Mouse (Mus musculus) spleen, postnatal 10 days (tissue): ENCODE measurements around the gene Igfbp5.
A peak's percentile ranks its signal among the peaks of the same experiment; 100 is the strongest.

Source experiments
- DNase-seq, 2 experiments: peaks; one replicate each; pipeline ENCODE4 v3.0.0; 2021 to 2022; ENCODE audit warnings: low spot score in 2 of 2

The Igfbp5 gene

DNA sequence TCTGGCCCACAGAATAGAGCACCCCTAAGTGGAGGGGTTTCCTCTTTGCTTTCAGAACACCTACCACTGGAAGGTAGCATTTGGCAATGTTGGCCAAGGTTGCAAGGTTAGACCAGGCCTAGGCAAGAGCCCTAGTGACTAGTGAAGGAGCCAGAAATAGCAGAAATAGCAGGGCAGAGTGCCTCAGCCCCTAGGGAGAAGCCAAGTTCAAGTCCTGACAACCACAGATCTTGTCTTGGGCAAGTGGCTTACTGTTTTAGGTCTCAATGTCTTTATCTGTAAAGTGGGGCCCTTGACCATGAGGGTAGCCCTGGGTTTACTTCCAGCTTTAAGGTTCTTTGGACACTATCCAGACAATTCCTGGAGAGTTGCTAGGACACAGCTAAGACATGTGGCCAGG lies 5.4 kb downstream of the Igfbp5 start:
- DNase-seq = no peak

DNA sequence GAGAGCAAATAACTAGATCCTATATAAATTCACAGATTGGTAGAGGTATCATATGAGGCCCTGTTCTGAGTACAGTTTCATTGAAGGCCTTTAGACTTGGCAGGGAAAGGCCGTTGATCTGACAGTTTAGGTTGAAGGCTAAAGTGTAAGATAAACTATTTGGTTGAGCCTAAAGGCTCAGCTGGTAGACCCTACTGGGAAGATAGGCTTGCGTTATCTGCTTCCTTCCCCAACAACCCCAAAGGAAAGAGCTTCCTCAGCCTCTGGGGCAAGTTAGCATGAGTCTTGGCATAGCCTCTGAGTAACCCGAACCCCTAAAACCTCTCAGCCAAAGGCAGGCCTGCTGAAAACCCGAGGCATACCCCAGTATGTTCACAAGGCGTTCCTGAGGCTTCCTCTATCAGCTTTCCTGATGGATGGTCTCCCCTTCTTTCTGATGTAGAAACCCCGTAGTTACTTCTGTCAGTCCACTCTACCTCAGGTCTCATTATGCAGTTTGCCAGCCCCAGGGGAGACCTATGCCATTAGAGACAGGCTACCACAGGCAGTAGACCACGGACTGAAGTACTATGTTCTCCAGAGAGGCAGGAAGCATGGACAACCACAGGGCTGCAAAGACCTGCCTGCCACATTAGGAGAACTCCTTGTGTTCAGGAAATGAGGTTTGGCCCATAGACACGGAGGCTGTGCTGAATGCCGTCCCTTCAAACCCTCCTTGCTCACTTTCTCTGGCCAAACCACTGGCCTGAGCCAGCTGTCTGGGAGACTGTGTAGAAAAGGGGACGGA lies 6.1 kb downstream of the Igfbp5 start:
- DNase-seq = no peak

DNA sequence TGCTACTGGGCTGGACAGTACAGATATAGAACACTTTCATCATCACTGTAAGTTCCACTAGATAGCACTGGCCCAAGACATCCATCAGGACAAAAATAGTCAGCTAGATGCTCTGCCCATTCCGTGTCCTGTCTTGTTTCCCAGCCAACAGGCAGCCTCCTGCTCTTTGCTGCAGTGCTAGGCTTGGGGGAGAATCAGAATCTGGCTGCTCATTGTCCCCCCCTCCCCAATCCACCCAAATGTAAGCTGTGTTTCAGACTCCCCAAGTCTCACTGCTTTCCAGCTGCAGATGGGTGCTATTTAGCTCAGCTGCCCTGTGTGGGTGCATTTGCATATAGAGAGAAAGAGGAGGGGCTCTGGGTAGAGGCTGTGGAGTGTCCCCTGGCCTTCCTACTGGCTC lies 7.3 kb downstream of the Igfbp5 start:
- no peak for DNase-seq

DNA sequence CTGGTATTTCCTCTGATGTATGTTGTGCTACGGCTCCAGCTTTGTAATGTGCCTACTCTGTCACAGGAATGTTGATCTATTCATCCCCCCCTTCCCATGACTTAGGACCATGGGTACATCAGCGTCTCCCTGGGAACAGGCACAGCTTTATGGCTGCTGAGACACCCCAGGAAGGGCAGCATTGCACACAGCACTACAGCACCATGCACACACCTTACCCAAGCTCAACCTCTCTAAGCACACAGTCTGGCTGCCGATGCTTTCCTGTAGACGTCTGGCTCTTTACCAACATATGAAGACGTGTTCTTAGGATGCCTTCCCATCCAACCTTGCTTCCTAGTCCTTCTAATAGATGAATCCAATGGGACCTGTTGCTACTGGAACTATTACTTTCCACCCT lies 8.3 kb downstream of the Igfbp5 start:
- DNase-seq = no peak

DNA sequence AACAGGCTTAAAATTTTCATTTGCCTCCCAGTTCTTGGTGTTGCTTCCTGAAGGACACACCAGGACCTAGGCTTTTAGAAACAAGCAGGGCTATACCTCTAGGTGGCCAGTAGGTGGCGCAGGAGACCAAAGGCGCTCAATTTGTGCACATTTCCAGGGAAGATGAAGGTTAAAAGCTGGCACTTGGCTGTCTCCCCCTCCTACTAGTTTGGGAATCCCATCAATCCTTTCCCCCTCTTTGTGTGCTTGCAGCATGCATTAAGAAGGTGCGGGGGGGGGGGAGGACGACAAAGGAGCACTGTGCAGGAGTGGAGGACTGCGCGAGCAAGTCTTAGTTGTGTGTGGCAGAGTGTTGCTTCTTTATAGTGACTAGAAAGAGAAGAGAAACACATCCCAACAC lies 8.8 kb downstream of the Igfbp5 start:
- DNase-seq = peak; percentile 46 to 76

DNA sequence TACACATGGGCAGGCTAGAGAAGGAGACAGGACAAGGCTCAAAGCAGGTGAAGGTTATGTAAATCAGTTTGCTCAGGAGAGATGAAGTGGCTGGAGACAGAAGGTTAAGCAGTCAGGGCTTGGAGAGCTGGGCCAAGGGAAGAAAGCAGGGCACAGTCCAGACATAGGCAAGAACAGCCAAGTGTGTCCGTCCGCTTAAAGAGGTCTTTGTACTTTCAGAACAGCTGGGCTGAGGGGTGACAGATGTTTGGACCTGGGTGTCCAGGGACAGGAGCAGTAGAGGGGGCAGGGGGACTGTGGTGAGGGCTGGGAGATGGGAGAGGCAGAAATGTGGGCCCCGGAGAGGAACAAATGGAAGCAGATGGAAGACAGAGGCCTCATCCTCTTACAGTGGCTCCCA lies 10.4 kb downstream of the Igfbp5 start:
- no peak for DNase-seq

DNA sequence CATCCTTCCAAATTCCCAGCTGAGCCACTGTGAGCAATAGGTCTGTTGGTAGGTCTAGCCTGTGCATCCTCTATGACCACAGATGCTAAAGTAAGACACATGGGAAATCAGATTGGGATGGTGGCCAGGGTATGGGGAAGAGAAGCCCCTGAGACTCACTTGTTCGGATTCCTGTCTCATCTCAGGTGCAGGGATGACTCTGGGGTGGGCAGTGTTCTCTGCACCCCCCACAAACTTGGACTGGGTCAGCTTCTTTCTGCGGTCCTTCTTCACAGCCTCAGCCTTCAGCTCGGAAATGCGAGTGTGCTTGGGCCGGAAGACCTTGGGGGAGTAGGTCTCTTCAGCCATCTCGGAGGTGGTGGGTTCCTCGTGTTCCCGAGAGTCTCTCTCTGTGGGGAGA lies 11.0 kb downstream of the Igfbp5 start:
- no peak for DNase-seq

DNA sequence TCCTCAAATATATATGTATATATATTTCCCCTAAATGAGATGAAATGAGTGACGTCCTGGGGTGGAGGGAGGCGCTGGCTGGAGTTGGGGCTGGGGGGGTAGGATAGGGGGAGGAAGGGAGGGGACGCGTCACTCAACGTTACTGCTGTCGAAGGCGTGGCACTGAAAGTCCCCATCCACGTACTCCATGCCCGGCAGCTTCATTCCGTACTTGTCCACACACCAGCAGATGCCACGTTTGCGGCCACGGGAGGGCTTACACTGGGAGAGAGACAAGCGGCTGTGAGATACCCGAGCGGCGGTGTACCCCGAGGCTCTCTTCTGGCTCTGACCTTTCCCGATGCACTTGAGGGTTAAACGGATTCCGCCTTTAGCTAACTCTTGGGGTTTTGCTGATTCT lies 12.4 kb downstream of the Igfbp5 start:
- DNase-seq = peak in 1 of 2 experiments; percentile 8

DNA sequence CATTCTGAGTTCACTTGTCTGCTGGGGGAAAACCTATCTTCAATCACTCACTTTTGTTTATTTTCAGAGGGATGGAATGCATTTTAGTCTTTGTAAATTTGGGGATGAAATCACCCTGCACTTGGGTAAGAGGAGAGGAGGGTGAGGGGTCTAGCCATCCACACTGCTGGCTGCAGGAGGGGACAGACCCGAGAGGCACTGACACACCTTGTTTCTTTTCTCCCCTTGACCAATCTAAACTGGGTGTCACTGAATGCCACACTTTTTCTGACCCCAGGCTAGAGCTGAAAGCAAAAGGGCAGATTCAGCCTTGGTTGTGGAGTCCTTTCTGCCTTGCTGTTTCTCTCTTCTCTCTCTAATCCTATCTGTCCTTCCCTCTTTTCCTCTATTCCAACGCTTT lies 13.0 kb downstream of the Igfbp5 start:
- peak in 1 of 2 experiments; percentile 1 for DNase-seq

DNA sequence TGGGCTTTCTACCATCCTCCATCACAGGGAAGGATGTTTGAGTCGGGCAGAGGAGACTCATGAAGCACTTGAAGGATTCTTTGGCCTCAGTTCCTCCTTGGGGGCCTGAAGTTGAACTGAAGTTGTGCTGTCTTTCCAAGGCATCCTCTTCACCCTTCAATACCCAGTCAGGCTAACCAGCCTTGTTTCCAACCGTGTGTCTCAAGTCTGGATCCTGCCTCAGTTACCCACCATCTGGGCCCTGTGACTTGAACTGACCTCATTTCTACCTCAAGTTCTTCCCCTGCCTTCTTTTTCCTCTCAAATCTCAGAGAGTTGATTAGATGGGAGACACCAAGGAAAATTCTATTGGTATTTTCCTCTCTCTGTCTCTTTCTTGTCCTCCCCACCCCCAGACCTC lies 14.2 kb downstream of the Igfbp5 start:
- DNase-seq = no peak

DNA sequence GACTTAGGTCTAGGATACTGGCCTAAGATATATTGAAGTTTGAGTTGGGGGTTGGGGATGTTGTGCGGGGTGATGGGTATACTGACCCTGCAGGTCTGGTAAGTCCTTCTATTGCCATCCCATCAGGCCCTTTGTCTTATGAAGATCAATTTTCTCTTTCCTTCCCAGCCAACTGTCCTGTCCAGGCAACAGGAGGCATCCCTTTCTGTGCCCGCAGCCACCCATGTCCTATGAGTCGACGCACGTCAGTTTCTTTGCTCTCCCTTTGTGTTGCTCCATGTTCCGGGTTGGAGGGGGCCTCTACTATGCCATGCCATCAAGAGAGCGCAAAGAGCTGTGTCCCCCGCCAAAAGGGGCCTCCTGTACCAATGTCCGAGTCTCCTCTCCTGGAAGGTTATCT lies 14.7 kb downstream of the Igfbp5 start:
- DNase-seq = no peak

DNA sequence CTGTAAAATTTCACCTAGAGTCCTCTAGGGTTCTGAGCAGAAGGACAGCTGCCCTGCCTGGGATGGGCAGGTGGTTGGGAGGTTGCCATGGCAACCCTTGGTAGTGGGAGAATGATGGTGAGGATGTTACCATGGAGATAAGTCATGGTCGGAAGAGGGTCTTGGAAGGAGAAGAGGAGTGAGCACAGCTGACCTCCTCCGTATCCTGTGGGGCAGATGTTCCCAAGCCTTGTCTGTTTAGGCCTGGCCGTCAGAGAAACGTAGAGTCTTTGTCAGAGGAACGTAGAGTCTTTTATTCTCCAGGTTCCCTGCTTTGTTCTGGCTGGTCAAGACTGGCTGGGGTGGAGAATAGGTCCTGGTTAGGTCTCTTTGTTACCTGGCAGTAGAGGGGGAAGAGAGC lies 15.8 kb downstream of the Igfbp5 start:
- no peak for DNase-seq

DNA sequence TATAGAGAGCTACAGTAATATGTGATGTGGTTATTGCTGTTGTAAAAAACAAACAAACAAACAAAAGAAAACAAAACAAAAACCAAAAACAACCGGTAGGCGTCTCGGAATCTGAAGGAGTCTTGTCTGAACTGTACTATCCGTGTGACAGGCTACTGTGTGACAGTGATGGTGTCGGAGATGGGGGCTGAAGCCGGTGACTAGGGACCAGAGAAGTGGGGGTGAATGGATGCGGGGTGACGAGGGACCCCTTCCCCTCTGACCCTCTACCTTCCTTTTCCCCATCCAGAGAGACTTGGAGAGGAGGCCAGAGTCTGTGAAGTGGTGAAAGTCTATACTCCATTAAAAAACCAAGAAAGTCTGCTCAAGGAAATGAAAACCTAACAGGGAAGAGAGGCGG lies 16.4 kb downstream of the Igfbp5 start:
- no peak for DNase-seq

DNA sequence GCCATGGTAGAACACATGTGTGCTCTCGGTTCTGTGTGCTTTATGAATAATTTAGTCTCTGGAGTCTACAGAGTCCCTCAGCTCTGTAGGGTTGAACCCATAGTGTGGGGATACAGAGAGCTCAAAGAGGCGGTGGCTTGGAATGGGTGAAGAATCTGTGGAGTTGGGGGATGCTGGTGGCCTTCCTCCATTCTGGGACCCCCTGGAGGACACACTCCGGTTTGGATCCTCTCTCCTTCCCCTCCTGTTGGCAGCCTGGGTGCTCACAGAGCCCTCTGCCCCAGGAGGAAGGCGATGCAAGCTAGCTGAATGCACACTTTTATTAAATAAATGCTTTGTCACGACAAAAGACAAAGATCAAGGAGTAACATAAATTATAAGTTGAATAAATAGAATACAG lies 17.1 kb downstream of the Igfbp5 start:
- DNase-seq = no peak

DNA sequence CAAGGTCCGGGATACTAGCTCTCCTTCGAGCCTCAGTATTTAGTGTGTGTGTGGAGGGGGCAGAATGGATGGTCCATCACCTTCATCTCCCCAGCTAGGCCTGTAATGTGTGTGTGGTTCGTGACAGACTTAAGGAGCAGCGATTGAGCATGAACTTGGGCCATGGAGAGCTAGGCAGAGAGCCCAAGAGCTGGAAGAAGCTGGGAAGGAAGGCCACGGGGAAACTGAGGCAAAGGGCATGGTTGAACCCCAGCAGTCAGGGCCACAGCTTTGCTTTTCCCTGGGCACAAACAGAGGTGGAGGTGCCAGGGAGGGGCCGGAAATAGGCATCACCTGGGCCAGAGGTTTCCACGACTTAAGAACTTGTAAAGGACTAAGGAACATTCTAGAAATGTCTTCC lies 17.5 kb downstream of the Igfbp5 start:
- no peak for DNase-seq

DNA sequence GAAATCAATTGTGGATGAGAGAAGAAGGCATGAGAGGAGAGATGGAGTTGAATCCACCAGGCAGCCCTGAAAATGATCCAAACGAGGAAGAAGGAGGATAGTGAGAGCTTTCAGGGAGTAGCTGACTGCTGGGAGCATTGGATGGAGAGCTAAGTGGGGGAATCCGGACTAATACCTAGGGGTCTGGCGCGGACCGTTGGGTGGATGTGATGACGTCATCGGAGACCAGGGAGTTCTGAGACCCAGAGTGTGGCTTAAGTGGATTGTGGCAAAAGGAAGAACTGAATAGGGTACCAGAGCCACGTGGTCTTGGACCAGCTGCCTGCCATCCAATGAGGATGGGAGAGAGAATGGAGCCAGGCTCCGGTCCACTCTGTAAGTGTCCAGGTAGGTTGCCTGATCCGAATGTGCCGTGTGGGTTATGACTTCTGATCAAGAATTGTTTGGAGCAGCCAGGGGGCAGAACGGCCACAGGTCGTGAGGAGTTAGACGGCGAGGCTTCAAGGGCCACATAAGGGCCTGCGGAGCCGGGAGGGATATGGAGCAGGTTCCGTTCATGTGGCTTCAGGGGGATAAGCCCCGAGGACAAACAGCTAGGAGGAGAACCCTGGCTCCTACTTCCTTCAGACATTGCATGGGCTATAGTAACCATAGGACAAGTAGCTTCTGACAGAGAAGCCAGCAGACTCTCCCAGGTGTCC lies 18.3 kb downstream of the Igfbp5 start:
- no peak for DNase-seq

DNA sequence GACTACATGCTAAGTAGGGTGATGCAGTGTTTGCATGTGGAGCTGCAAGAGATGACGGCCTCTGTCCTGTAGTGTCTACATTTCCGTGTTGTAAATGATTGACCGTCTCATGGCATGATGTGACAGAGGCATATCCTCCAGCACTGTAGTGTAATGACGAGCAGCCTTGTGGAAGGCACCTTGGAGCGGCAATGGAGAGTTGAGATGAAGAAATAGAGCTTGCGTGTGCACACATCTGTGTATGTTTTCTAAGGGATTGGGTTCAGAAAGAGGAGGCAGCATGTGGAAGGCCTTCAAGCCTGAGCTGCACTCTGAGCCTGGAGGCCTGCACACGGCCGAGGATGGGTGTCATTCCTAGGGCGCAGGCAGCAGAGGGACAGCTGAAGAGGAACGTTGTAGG lies 19.0 kb downstream of the Igfbp5 start:
- no peak for DNase-seq

DNA sequence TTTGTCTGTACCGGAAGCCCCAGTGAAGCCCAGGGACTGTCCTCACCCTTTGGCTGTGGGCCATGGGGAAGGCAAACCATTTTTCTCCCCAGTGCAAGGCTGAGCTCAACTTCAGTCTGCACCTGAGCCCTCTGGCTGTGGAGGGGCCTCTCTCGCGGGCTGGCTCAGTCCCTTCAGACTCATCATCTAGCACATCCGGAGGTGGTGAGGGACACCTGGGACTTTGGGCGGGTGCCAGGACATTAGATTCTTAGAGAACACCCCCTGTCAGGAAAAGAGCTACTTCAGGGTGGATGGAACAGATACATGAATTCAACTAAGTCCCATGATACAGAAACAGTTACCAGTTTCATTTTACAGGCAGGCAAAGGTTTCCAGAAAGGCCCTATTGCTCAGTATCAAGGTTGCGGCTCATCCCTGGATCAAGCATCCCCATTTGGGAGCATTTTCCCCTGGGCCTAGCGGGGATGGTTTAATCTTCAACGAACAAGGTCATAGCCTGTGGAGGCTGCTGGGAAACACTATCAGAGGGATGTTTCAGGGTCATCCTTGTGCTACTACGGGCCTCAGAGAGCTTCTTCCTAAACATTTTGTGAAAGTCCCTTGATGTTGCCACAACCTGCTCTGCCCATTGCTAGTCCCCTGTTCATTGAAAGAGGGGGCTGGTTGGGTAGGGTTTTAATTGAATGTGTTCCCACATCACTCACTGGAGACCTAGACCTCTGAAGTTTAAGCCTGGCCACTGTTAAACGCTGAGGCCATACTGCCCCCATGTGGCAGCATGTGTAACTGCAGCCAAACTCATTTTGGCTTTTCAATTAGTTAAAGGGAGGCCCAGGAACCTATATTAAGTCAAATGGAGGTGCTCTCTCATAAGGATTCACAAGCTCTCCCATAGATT lies 20.1 kb downstream of the Igfbp5 start:
- peak; percentile 32 to 57 for DNase-seq

DNA sequence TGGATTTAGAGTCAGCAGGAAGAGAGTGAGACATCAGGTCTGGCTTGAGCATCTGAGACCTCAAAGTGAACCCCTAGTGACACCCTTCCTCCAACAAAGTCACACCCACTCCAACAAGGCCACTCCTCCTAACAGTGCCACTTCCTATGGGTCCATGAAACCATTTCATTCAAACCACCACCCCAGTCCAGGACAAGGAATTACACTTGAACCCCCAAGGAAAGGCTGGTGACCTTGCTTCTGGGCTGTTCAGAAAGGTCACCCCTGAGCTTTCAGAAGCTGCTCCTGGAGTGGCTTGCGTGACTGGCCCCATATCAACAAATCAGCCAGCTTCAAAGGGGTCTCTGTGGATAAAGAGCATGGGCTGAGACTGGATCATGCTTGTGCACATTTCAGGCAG lies 20.9 kb downstream of the Igfbp5 start:
- DNase-seq = no peak

DNA sequence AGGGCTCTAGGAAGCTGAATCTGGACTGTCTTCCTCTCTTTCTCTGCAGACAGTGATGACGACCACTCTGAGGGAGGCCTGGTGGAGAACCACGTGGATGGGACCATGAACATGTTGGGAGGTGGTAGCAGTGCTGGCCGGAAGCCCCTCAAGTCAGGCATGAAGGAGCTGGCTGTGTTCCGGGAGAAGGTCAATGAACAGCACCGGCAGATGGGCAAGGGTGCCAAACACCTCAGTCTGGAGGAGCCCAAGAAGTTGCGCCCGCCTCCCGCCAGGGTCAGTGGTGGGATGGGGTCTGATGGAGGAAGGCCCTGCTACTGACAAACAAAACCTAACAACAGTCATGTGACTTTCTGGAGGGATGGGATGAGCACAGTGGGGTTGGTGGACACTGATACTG lies 25.6 kb downstream of the Igfbp5 start:
- no peak for DNase-seq

DNA sequence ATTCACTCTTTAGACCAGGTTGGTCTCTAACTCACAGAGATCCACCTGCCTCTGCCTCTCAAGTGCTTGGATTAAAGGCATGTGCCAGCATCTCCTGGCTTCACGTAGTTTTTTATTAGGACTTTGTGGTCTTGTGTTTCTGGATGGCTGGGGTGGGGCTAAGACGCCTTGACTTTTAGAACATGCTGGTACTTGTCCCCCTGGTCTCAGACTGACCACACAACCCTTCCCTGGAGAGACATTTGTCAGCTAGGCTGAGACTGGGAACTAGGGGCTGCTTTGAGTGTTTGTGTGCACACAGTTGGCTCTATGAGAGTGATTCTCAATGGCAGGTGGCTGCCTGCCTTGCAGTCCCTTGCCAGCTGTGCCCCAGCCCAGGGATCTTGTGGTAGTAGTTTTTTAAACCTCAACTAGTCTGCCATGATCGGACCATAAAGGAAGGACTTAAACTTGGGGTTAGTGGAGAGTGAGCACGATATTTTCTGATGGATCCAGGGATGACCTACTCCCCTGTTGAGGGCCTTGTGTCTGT lies 26.8 kb downstream of the Igfbp5 start:
- DNase-seq = no peak

DNA sequence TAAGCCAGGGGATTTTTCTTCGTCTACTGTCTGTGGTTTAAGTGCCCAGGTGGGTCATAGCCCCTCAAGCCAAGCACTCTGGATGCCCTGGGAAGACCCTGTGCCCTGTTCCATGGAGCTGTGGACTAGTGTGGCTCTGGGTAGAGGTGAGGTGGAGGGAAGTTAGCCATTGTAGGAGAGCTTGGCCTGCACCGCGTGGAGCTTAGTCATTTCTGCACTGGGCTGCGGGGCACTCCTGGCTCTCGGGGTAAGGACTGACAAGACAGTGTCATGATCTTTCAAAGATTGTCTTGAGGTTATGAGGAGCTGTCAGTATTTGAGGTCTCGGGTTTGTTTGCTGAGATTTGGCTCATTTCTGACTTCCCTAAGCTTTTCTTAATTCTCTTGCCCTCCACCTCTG lies 30.0 kb downstream of the Igfbp5 start:
- no peak for DNase-seq
